Mouse (Mus musculus) neural tube, embryonic 13.5 days (tissue): ENCODE results near the gene Rogdi. TPM values are rescaled to one million over a fixed set of nuclear protein-coding genes. Genes with fewer than 3 reads are reported as not detected.
A peak's percentile ranks its signal among the peaks of the same experiment; 100 is the strongest.

Experiments
- ATAC-seq: fragments of 200-750 bp; cut with Nextera tagmentation; 2 replicates; pipeline ENCODE4 v1.8.0; 2017; ENCODE audit warnings: low read depth, mild to moderate bottlenecking, moderate TSS enrichment, moderate library complexity
- H3K27ac ChIP-seq: fragments of 300-500 bp; sonication (generic); replicated peaks from 2 replicates; pipeline ENCODE4 v1.5.1; 2015; ENCODE audit warnings: moderate library complexity, mild to moderate bottlenecking, inconsistent platforms
- H3K27me3 ChIP-seq: fragments of 300-500 bp; sonication (generic); 2 replicates; pipeline ENCODE4 v1.6.1; 2015; ENCODE audit warnings: mild to moderate bottlenecking, inconsistent platforms
- H3K36me3 ChIP-seq: fragments of 300-500 bp; sonication (generic); 2 replicates; pipeline ENCODE4 v1.6.1; 2015; ENCODE audit warnings: mild to moderate bottlenecking, inconsistent platforms
- H3K4me1 ChIP-seq: fragments of 300-500 bp; sonication (generic); replicated peaks from 2 replicates; pipeline ENCODE4 v1.6.1; 2015; ENCODE audit warnings: inconsistent platforms
- H3K4me2 ChIP-seq: fragments of 300-500 bp; sonication (generic); 2 replicates; pipeline ENCODE4 v1.6.1; 2015; ENCODE audit warnings: inconsistent platforms, mild to moderate bottlenecking, moderate library complexity
- H3K4me3 ChIP-seq: fragments of 300-500 bp; sonication (generic); 2 replicates; pipeline ENCODE4 v1.5.1; 2015; ENCODE audit warnings: mild to moderate bottlenecking, inconsistent platforms
- H3K9ac ChIP-seq: fragments of 300-500 bp; sonication (generic); 2 replicates; pipeline ENCODE4 v1.6.1; 2015; ENCODE audit warnings: moderate library complexity, mild to moderate bottlenecking, inconsistent platforms
- H3K9me3 ChIP-seq: fragments of 300-500 bp; sonication (generic); 2 replicates; pipeline ENCODE4 v1.6.1; 2016; ENCODE audit warnings: inconsistent platforms
- WGBS: fragments of 180-500 bp; shearing (Covaris S2); methylation state at CpG from one replicate; pipeline ENCODE4 v1.1.7; 2015; 5-methylcytosine and 5-hydroxymethylcytosine counted together
- polyA plus RNA-seq: library from polyadenylated mRNA; unstranded; fragments of >200 nt; fragmentation: Nextera tagmentation; extraction: Ambion mirVana; gene quantifications from 2 replicates; pipeline ENCODE4 v1.2.1, GENCODE M21; 2015

Gene Rogdi
- polyA plus RNA-seq, 1 experiment from 2014 or later: 171 TPM

GRCm38 (mm10) chr16:4978275-4979051, 34.9 kb downstream of the Rogdi start:
- no peak overlapping the region for H3K4me3 ChIP-seq
- no peaks in the 10 kb centered on the region for H3K9me3 ChIP-seq
- no peak overlapping the region for H3K4me2 ChIP-seq
- H3K4me1 ChIP-seq: no peaks in the 10 kb centered on the region
- ATAC-seq: no peak
- no peaks in the 10 kb centered on the region for H3K27me3 ChIP-seq
- no peak overlapping the region for H3K9ac ChIP-seq
- WGBS: 79% methylated on average over 5 of the region's 5 CpGs
- no peaks in the 10 kb centered on the region for H3K36me3 ChIP-seq
- no peak overlapping the region for H3K27ac ChIP-seq

- H3K4me2 ChIP-seq: no peak overlapping the region
- no peak for ATAC-seq
- H3K9me3 ChIP-seq: no peaks in the 10 kb centered on the region
- no peak overlapping the region for H3K27ac ChIP-seq
- H3K27me3 ChIP-seq: no peaks in the 10 kb centered on the region
- H3K9ac ChIP-seq: no peak overlapping the region
- H3K36me3 ChIP-seq: peaks cover 7% of the 10 kb centered on the region; the same call in 1 of the 2 replicates
- no peaks in the 10 kb centered on the region for H3K4me1 ChIP-seq
- no peak overlapping the region for H3K4me3 ChIP-seq
- 79% methylated on average over 2 of the region's 2 CpGs for WGBS
These were observed 37.2 kb downstream of the Rogdi start for GRCm38 (mm10) chr16:4976180-4976579.

- Histone ChIP-seq H3K4me1 (no peaks in the 10 kb centered on the region), H3K4me3 (no peak overlapping the region), H3K27ac (no peak overlapping the region), H3K9me3 (no peaks in the 10 kb centered on the region), H3K27me3 (no peaks in the 10 kb centered on the region), H3K4me2 (no peak overlapping the region), H3K9ac (no peak overlapping the region), H3K36me3 (peaks cover 8% of the 10 kb centered on the region; the same call in 1 of the 2 replicates)
- no peak for ATAC-seq
- 77% methylated on average over 5 of the region's 5 CpGs for WGBS
These were observed 38.8 kb downstream of the Rogdi start for GRCm38 (mm10) chr16:4974521-4974920.

GRCm38 (mm10) chr16:4971626-4972025, 41.7 kb downstream of the Rogdi start:
- Histone ChIP-seq H3K9ac (no peak overlapping the region), H3K4me1 (no peaks in the 10 kb centered on the region), H3K4me2 (no peak overlapping the region), H3K27ac (no peak overlapping the region), H3K36me3 (peaks cover 14% of the 10 kb centered on the region; the same call in 1 of the 2 replicates), H3K9me3 (no peaks in the 10 kb centered on the region), H3K27me3 (no peaks in the 10 kb centered on the region), H3K4me3 (no peak overlapping the region)
- no peak for ATAC-seq
- 85% methylated on average over 4 of the region's 4 CpGs for WGBS

GRCm38 (mm10) chr16:4969055-4969843, 44.1 kb downstream of the Rogdi start:
- Histone ChIP-seq H3K9me3 (no peaks in the 10 kb centered on the region), H3K9ac (no peak overlapping the region), H3K4me3 (no peak overlapping the region), H3K4me1 (peaks cover 11% of the 10 kb centered on the region), H3K36me3 (peaks cover 14% of the 10 kb centered on the region; the same call in 1 of the 2 replicates), H3K4me2 (no peak overlapping the region), H3K27me3 (no peaks in the 10 kb centered on the region), H3K27ac (no peak overlapping the region)
- WGBS: 90% methylated on average over 5 of the region's 5 CpGs
- ATAC-seq: no peak

GRCm38 (mm10) chr16:4968426-4968825, 44.9 kb downstream of the Rogdi start:
- peaks cover 14% of the 10 kb centered on the region; the same call in 1 of the 2 replicates for H3K36me3 ChIP-seq
- H3K4me2 ChIP-seq: no peak overlapping the region
- peaks cover 12% of the 10 kb centered on the region for H3K4me1 ChIP-seq
- no peak overlapping the region for H3K9ac ChIP-seq
- no peak for ATAC-seq
- no peak overlapping the region for H3K4me3 ChIP-seq
- H3K27me3 ChIP-seq: no peaks in the 10 kb centered on the region
- no peak overlapping the region for H3K27ac ChIP-seq
- no peaks in the 10 kb centered on the region for H3K9me3 ChIP-seq
- WGBS: 76% methylated on average over 3 of the region's 3 CpGs

GRCm38 (mm10) chr16:4965392-4966129, 47.8 kb downstream of the Rogdi start:
- H3K9me3 ChIP-seq: no peaks in the 10 kb centered on the region
- ATAC-seq: no peak
- WGBS: 93% methylated on average over 8 of the region's 8 CpGs
- H3K4me3 ChIP-seq: peak overlapping the region; percentile 66; the same call in 1 of the 2 replicates
- 0 out of 2 replicates have a peak, but pooled peaks cover 6% of the 10 kb centered on the region for H3K36me3 ChIP-seq
- H3K9ac ChIP-seq: no peak overlapping the region; the same call in 1 of the 2 replicates
- no peaks in the 10 kb centered on the region for H3K27me3 ChIP-seq
- H3K4me2 ChIP-seq: peak overlapping the region; percentile 89
- no peak overlapping the region for H3K27ac ChIP-seq
- H3K4me1 ChIP-seq: peaks cover 29% of the 10 kb centered on the region

GRCm38 (mm10) chr16:4964731-4965391, 48.5 kb downstream of the Rogdi start:
- H3K4me3 ChIP-seq: peak overlapping the region; percentile 66
- H3K4me1 ChIP-seq: peaks cover 29% of the 10 kb centered on the region
- no peaks in the 10 kb centered on the region for H3K9me3 ChIP-seq
- no peaks in the 10 kb centered on the region for H3K27me3 ChIP-seq
- peak overlapping the region; percentile 89 for H3K4me2 ChIP-seq
- H3K27ac ChIP-seq: peak overlapping the region; percentile 84
- peak; percentile 27 for ATAC-seq
- H3K9ac ChIP-seq: peak overlapping the region; percentile 83
- WGBS: 22% methylated on average over 13 of the region's 13 CpGs
- H3K36me3 ChIP-seq: peaks cover 12% of the 10 kb centered on the region; the same call in 1 of the 2 replicates

GRCm38 (mm10) chr16:4963797-4964709, 49.3 kb downstream of the Rogdi start, which contains the start of gene Anks3:
TSS of gene Anks3 (minus strand) at chr16:4964205.
- Histone ChIP-seq H3K36me3 (peaks cover 7% of the 10 kb centered on the region; the same call in 1 of the 2 replicates), H3K4me2 (peak within 1 kb of the TSS; percentile 89), H3K4me1 (peaks cover 29% of the 10 kb centered on the region), H3K27me3 (no peaks in the 10 kb centered on the region), H3K27ac (peak within 1 kb of the TSS; percentile 84), H3K9me3 (no peaks in the 10 kb centered on the region), H3K4me3 (peak within 1 kb of the TSS; percentile 66), H3K9ac (peak within 1 kb of the TSS; percentile 83)
- ATAC-seq: peak; percentile 99
- whole genome bisulfite sequencing: under 1% methylated on average over 72 of the region's 76 CpGs

GRCm38 (mm10) chr16:4963346-4963745, 50.0 kb downstream of the Rogdi start:
- Histone ChIP-seq H3K9ac (peak overlapping the region; percentile 83), H3K27ac (no peak overlapping the region), H3K9me3 (no peaks in the 10 kb centered on the region), H3K4me3 (peak overlapping the region; percentile 66), H3K36me3 (peaks cover 6% of the 10 kb centered on the region; the same call in 1 of the 2 replicates), H3K4me2 (peak overlapping the region; percentile 89), H3K27me3 (no peaks in the 10 kb centered on the region), H3K4me1 (peaks cover 29% of the 10 kb centered on the region)
- no peak for ATAC-seq
- 49% methylated on average over 9 of the region's 9 CpGs for WGBS
